Mouse (Mus musculus) midbrain, embryonic 16.5 days (tissue): ENCODE results near the gene Prkce. TPM values are rescaled to one million over a fixed set of nuclear protein-coding genes. Genes with fewer than 3 reads are reported as not detected.

Source experiments
- ATAC-seq: fragments of 200-750 bp; cut with Nextera tagmentation; 2 replicates; pipeline ENCODE4 v1.8.0; 2017; ENCODE audit warnings: moderate TSS enrichment
- H3K27ac ChIP-seq: fragments of 300-500 bp; sonication (generic); 2 replicates; pipeline ENCODE4 v1.5.1; 2014; ENCODE audit warnings: mild to moderate bottlenecking, low read length, mixed read lengths
- H3K27me3 ChIP-seq: fragments of 300-500 bp; sonication (generic); 2 replicates; pipeline ENCODE4 v1.6.1; 2014; ENCODE audit warnings: low read depth, low read length, mixed read lengths; ENCODE audit not compliant: control insufficient read depth, insufficient read depth
- H3K36me3 ChIP-seq: fragments of 300-500 bp; sonication (generic); 2 replicates; pipeline ENCODE4 v1.6.1; 2014; ENCODE audit warnings: mild to moderate bottlenecking, low read length, moderate library complexity, mixed read lengths; ENCODE audit not compliant: control insufficient read depth, insufficient read depth
- H3K4me1 ChIP-seq: fragments of 300-500 bp; sonication (generic); 2 replicates; pipeline ENCODE4 v1.6.1; 2014; ENCODE audit warnings: mild to moderate bottlenecking, low read length, mixed read lengths; ENCODE audit not compliant: control insufficient read depth, insufficient read depth
- H3K4me2 ChIP-seq: fragments of 300-500 bp; sonication (generic); 2 replicates; pipeline ENCODE4 v1.6.1; 2014; ENCODE audit warnings: mild to moderate bottlenecking, low read length, mixed read lengths
- H3K4me3 ChIP-seq: fragments of 300-500 bp; sonication (generic); 2 replicates; pipeline ENCODE4 v1.5.1; 2014; ENCODE audit warnings: low read depth, mild to moderate bottlenecking, low read length, moderate library complexity, mixed read lengths
- H3K9ac ChIP-seq: fragments of 300-500 bp; sonication (generic); 2 replicates; pipeline ENCODE4 v1.6.1; 2014; ENCODE audit warnings: low read depth, low read length, mixed read lengths
- H3K9me3 ChIP-seq: fragments of 300-500 bp; sonication (generic); replicated peaks from 2 replicates; pipeline ENCODE4 v1.6.1; 2014; ENCODE audit warnings: mild to moderate bottlenecking, low read length, mixed read lengths; ENCODE audit not compliant: control insufficient read depth, poor library complexity, severe bottlenecking
- WGBS: fragments of 180-500 bp; shearing (Covaris S2); extraction: QIAGEN DNeasy Blood & Tissue Kit; methylation state at CpG from one replicate; pipeline ENCODE4 v1.1.7; 2014; 5-methylcytosine and 5-hydroxymethylcytosine counted together
- polyA plus RNA-seq: library from polyadenylated mRNA; unstranded; fragments of >200 nt; fragmentation: Nextera tagmentation; extraction: Ambion mirVana; gene quantifications from 2 replicates; pipeline ENCODE4 v1.2.1, GENCODE M21; 2015

The Prkce gene
- polyA plus RNA-seq, 1 experiment from 2014 or later, result 41.5 TPM

DNA sequence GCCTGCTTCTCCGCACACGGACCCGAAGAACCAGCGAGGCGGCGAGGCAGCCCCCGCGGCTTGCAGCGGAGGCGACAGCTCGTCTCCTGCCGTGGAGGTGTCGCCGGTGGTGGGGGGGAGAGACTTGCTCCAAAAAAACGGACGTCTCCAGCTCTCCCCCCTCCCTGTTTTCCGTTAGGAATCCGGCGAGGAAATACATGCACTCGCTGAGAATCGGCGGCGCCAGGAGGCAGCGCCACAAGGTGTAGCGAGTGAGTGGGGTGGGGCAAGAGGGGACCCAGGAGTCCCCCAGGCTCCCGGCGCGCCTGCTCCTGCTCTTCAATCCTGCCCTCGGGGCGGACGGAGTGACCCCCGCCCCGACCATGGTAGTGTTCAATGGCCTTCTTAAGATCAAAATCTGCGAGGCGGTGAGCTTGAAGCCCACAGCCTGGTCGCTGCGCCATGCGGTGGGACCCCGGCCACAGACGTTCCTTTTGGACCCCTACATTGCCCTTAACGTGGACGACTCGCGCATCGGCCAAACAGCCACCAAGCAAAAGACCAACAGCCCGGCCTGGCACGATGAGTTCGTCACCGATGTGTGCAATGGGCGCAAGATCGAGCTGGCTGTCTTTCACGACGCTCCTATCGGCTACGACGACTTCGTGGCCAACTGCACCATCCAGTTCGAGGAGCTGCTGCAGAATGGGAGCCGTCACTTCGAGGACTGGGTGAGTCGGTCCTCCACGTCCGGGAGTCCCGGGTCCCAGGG lies 821 bp downstream of the Prkce start:
- peak overlapping the region; percentile 72 for H3K4me2 ChIP-seq
- under 1% methylated on average over 62 of the region's 64 CpGs for WGBS
- H3K36me3 ChIP-seq, result no peaks in the 10 kb centered on the region
- H3K4me1 ChIP-seq, result peaks cover 24% of the 10 kb centered on the region
- H3K9ac ChIP-seq, result peak overlapping the region; percentile 70
- H3K27ac ChIP-seq, result peak overlapping the region; percentile 78
- ATAC-seq, result peak; percentile 37
- H3K9me3 ChIP-seq, result no peaks in the 10 kb centered on the region
- H3K27me3 ChIP-seq, result no peaks in the 10 kb centered on the region
- H3K4me3 ChIP-seq, result peak overlapping the region; percentile 55

DNA sequence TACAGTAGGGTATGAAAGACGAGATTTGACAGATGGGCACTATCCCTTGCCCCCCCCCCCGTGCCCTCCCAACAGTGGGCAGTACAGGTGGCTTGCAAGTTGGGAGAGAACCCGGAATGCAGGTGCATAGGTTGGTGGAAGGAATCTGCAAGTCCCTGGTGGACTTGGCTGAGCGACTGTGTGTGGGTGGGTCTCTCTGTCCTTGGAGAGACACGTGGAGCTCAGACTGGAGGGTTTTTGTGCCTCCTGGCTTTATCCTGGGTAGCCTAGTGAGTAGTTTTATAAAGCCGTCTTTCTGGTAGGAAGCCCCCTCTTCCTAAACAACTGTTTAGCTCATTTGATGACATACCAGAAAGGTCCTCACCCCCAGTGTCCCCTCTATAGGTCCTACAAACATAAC lies 1.5 kb downstream of the Prkce start:
- Histone ChIP-seq H3K27me3 (no peaks in the 10 kb centered on the region), H3K4me2 (peak overlapping the region; percentile 72), H3K36me3 (no peaks in the 10 kb centered on the region), H3K27ac (no peak overlapping the region; the same call in 1 of the 2 replicates), H3K9me3 (no peaks in the 10 kb centered on the region), H3K4me3 (peak overlapping the region; percentile 55), H3K4me1 (peaks cover 24% of the 10 kb centered on the region), H3K9ac (peak overlapping the region; percentile 70)
- 15% methylated on average over 6 of the region's 6 CpGs for WGBS
- ATAC-seq, result peak; percentile 1; the same call in 1 of the 2 replicates

DNA sequence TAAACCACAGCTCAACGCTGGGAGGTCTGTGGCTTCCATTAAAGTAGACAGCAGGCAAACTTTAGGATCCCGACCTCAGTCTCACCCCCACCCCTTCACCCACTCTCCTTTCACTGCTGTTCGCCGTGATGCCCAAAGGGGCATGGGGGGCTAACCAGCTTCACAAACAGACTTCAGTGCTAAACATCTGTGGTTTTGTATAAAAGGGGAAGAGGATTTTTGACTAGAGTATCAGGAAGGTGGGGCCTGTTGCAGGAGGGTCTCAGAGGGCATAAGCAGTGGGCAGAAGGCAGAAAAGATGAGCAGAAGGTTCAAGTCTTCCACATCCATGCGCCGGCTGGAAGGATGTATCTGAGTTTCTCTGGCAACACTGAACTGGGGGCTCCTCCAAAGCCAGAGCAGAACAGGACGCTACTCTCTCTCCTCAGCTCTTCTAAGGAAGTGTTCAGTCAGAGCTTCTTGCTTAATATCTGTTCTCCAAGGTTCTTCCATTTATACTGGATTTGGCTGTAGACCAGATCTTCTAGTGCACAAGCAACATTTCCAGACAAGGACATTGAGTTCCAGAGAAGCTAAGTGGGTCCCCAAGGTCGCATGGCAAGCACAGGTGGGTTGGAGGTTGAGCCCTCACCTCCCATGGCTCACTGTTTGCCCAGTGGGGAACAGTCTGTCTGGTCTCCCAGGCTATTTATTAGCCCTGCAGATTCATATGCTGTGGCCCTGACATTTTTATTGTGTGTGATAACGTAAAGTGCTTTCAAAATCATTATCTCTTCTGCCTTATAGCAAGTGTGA lies 2.8 kb downstream of the Prkce start:
- Histone ChIP-seq H3K9ac (peak overlapping the region; percentile 21; the same call in 1 of the 2 replicates), H3K27me3 (no peaks in the 10 kb centered on the region), H3K27ac (no peak overlapping the region), H3K36me3 (no peaks in the 10 kb centered on the region), H3K4me3 (peak overlapping the region; percentile 55), H3K4me1 (peaks cover 24% of the 10 kb centered on the region), H3K9me3 (no peaks in the 10 kb centered on the region), H3K4me2 (peak overlapping the region; percentile 72)
- no peak for ATAC-seq
- WGBS, result 47% methylated on average over 9 of the region's 9 CpGs

DNA sequence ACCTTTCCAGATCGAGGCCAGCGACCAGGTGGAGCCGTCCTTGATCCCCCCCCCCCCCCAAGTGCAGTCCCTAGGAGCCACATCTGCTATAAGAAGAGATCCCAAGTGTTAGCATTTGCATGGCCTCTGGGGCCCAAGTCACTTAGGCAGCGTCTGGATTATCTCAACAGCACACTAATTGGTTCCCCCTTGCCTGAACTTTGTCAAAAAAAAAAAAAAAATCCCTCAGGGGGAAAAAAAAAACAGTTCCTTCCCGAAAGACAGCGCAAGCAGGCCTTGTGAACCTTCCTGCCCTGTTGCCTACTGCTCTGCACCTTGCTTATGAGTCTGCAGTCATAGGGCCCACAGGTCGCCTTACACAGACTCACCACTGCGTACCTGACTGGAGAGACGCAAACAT lies 7.9 kb downstream of the Prkce start:
- Histone ChIP-seq H3K27me3 (no peaks in the 10 kb centered on the region), H3K4me3 (no peak overlapping the region), H3K9ac (no peak overlapping the region), H3K4me2 (no peak overlapping the region), H3K4me1 (peaks cover 7% of the 10 kb centered on the region), H3K27ac (no peak overlapping the region), H3K9me3 (no peaks in the 10 kb centered on the region), H3K36me3 (no peaks in the 10 kb centered on the region)
- WGBS, result 60% methylated on average over 9 of the region's 9 CpGs
- ATAC-seq, result no peak

DNA sequence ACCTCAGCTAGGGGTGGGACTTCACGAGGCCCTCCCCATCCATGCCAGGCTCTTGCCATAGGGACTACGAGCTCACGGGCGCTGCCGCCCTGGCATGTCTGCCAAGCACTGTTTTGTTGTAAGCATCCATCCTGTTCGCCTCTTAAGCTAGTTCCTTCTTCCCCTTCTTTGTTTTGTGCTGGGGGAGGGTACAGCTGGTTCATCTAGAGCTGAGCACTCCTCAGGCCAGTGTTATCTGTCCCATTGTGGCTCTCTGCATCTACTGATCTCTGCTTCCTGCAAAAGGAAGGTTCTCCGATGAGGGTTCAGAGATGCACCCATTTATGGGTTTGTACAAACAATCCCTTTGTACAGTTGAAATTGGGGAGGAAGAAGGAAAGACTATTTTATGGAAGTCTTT lies 9.1 kb downstream of the Prkce start:
- no peak for ATAC-seq
- WGBS, result 82% methylated on average over 7 of the region's 7 CpGs
- no peaks in the 10 kb centered on the region for H3K36me3 ChIP-seq

DNA sequence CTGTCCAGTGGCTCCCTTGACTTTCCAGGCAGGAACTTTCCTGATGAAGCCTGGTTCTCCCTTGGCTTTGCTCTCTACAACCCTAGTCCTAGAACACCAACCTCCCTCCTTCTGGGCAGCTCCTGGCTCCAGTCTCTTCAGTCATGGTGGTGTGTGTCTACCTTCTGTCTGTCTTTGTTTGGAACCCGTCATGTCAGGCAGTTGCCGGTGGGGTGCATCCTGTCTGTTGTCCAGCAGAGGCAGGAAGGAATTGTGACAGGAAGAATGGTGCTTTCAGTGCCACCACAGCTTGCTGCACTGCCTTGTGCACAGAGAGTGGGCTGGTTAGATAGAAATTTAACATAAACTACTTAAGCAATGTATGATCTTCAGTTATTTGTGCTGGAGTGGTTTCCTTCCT lies 16.2 kb downstream of the Prkce start:
- 31% methylated on average over 2 of the region's 2 CpGs for WGBS
- Histone ChIP-seq H3K4me3 (no peak overlapping the region), H3K9me3 (no peaks in the 10 kb centered on the region), H3K4me1 (peaks cover 11% of the 10 kb centered on the region; the same call in 1 of the 2 replicates), H3K4me2 (no peak overlapping the region), H3K9ac (no peak overlapping the region), H3K36me3 (no peaks in the 10 kb centered on the region), H3K27me3 (no peaks in the 10 kb centered on the region), H3K27ac (no peak overlapping the region)
- ATAC-seq, result no peak

More for the DNA sequence above, 9.1 kb downstream of the Prkce start:
- H3K4me3 ChIP-seq, result no peak overlapping the region
- H3K9me3 ChIP-seq, result no peaks in the 10 kb centered on the region
- H3K4me2 ChIP-seq, result no peak overlapping the region
- H3K4me1 ChIP-seq, result no peaks in the 10 kb centered on the region
- H3K27me3 ChIP-seq, result no peaks in the 10 kb centered on the region
- no peak overlapping the region for H3K27ac ChIP-seq
- no peak overlapping the region for H3K9ac ChIP-seq

DNA sequence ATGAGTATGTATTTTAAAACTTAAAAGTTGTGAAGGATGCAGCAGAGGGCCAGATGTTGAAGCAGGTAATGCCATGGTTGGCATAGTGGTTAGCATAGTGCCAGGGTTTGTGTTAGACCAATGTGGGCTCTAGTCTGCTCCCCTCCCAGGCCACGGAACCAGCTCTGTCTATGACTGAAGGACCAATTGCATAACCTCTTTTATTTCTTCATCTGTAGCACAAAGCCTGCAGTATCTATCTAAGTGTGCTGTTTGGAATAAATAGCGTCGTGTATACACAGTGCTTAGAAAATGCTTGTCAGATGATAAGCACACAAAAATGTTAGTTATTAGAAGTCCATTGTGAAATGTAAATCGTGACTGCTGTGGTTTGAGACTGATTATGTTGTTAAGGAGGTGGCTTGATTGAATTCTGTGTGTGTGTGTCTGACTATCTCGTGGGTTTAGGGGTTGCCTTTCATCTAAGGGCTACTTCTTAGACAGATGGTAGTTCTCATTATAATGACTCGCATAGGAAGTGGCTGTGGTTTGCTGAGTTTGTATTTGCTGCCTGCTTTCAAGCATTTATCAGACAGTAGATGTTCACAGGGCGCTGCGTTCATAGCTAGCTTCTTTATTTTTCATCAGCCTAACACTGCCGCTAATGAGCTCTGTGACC lies 17.1 kb downstream of the Prkce start:
- Histone ChIP-seq H3K9ac (no peak overlapping the region), H3K27ac (no peak overlapping the region), H3K4me1 (peaks cover 11% of the 10 kb centered on the region; the same call in 1 of the 2 replicates), H3K4me2 (no peak overlapping the region), H3K9me3 (no peaks in the 10 kb centered on the region), H3K27me3 (no peaks in the 10 kb centered on the region), H3K36me3 (peaks cover 3% of the 10 kb centered on the region; the same call in 1 of the 2 replicates), H3K4me3 (no peak overlapping the region)
- WGBS, result 49% methylated on average over 9 of the region's 9 CpGs
- no peak for ATAC-seq

DNA sequence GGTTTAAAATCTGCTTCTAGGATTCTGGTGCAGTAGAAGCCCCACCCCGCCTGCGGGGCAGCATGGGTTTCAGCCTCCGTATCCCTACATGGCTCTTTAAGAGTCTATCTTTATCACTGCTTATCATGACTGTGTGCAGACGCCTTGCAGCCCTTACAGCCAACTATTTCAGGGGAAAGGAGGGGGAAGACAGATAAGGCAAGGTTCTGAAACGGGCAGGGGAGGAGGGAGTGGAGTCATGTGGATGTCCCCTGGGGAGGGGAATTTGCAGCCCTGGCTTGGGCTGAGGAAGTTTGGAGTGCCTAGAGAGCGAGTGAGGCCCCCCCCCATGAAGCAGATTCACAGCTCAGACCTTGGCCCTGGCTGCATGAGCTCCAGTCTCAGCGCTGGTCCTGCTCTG lies 18.0 kb downstream of the Prkce start:
- H3K9ac ChIP-seq, result no peak overlapping the region
- no peak overlapping the region for H3K27ac ChIP-seq
- WGBS, result 40% methylated on average over 7 of the region's 7 CpGs
- no peak for ATAC-seq
- peaks cover 11% of the 10 kb centered on the region; the same call in 1 of the 2 replicates for H3K4me1 ChIP-seq
- H3K27me3 ChIP-seq, result no peaks in the 10 kb centered on the region
- H3K4me3 ChIP-seq, result no peak overlapping the region
- H3K4me2 ChIP-seq, result no peak overlapping the region
- H3K36me3 ChIP-seq, result peaks cover 3% of the 10 kb centered on the region; the same call in 1 of the 2 replicates
- no peaks in the 10 kb centered on the region for H3K9me3 ChIP-seq
